Mouse (Mus musculus) lung, adult 2 months (tissue): Measurements from ENCODE around the gene Rxylt1.

Experiments used
- CTCF ChIP-seq: fragments of 200-500 bp; IDR thresholded peaks from 2 replicates; pipeline ENCODE4 v1.5.1; 2011; ENCODE audit warnings: mild to moderate bottlenecking, low read length, control low read depth; ENCODE audit not compliant: insufficient read depth
- POLR2A ChIP-seq: fragments of 200-500 bp; IDR thresholded peaks from 2 replicates; pipeline ENCODE4 v1.6.1; 2011; ENCODE audit warnings: low read depth, mild to moderate bottlenecking, control low read depth, low read length, borderline replicate concordance; ENCODE audit errors: extremely low read depth

- TF ChIP-seq POLR2A (no peak), CTCF (peak; percentile 100)
Measured at GRCm38 (mm10) chr10:122051831-122052230, 45.3 kb downstream of the Rxylt1 start.
